Mouse (Mus musculus) brain, embryonic 14.5 days (tissue): ENCODE measurements at regions not wholly inside any gene's neighbourhood (a gene's known extent, or its start where the extent isn't known, plus 50 kb on each side); places are given as distances from the start of the nearest gene placed in this dataset.

ENCODE experiments used
- CTCF ChIP-seq: fragments of 200-500 bp; IDR thresholded peaks from 2 replicates; pipeline ENCODE4 v1.5.1; 2012; ENCODE audit warnings: inconsistent platforms, mild to moderate bottlenecking, moderate library complexity, borderline replicate concordance; ENCODE audit not compliant: insufficient read depth, insufficient read length; ENCODE audit errors: extremely low read depth
- POLR2A ChIP-seq: fragments of 200-500 bp; IDR thresholded peaks from 2 replicates; pipeline ENCODE4 v1.6.1; 2012; ENCODE audit warnings: mild to moderate bottlenecking, inconsistent platforms, borderline replicate concordance; ENCODE audit not compliant: poor library complexity, insufficient read depth, insufficient read length, severe bottlenecking; ENCODE audit errors: extremely low read depth

- no peak for TF ChIP-seq CTCF
- TF ChIP-seq POLR2A = no peak
Observed at GRCm38 (mm10) chr7:135923876-135924275, 207.7 kb upstream of the Mki67 start.
